Mouse (Mus musculus): ENCODE results near the gene Lsmem1. TPM values are rescaled to one million over a fixed set of nuclear protein-coding genes. Genes with fewer than 3 reads are reported as not detected.

Gene Lsmem1
- polyA plus RNA-seq, 1 experiment from 2014 or later, result not detected

- ATAC-seq, result no peak
- peak overlapping the region; percentile 63 for H3K9ac ChIP-seq (replicated peaks)
- no peaks in the 10 kb centered on the region for H3K36me3 ChIP-seq
- WGBS, result 59% methylated on average over 10 of the region's 10 CpGs
- peak overlapping the region; percentile 68 for H3K4me2 ChIP-seq (replicated peaks)
- H3K27ac ChIP-seq, result peak overlapping the region; percentile 49; the same call in 1 of the 2 replicates
- H3K9me3 ChIP-seq, result no peaks in the 10 kb centered on the region
- peak overlapping the region; percentile 94 for H3K4me3 ChIP-seq (replicated peaks)
- no peaks in the 10 kb centered on the region for H3K27me3 ChIP-seq
- peaks cover 25% of the 10 kb centered on the region for H3K4me1 ChIP-seq (replicated peaks)
These were observed 24.4 kb upstream of the Lsmem1 start for GRCm38 (mm10) chr12:40223676-40224075.

- peak overlapping the region; percentile 96 for H3K27ac ChIP-seq
- under 1% methylated on average over 47 of the region's 47 CpGs for WGBS
- H3K4me3 ChIP-seq (replicated peaks), result peak overlapping the region; percentile 94
- peaks cover 25% of the 10 kb centered on the region for H3K4me1 ChIP-seq (replicated peaks)
- peak overlapping the region; percentile 92 for H3K9ac ChIP-seq (replicated peaks)
- ATAC-seq, result peak; percentile 99
- H3K4me2 ChIP-seq (replicated peaks), result peak overlapping the region; percentile 68
- H3K36me3 ChIP-seq, result no peaks in the 10 kb centered on the region
- no peaks in the 10 kb centered on the region for H3K27me3 ChIP-seq
- no peaks in the 10 kb centered on the region for H3K9me3 ChIP-seq
These were observed 23.9 kb upstream of the Lsmem1 start for GRCm38 (mm10) chr12:40223082-40223619.

- H3K27ac ChIP-seq, result peak overlapping the region; percentile 96
- WGBS, result under 1% methylated on average over 81 of the region's 81 CpGs
- peak overlapping the region; percentile 92 for H3K9ac ChIP-seq (replicated peaks)
- peak overlapping the region; percentile 94 for H3K4me3 ChIP-seq (replicated peaks)
- no peaks in the 10 kb centered on the region for H3K27me3 ChIP-seq
- ATAC-seq, result peak; percentile 95
- no peaks in the 10 kb centered on the region for H3K9me3 ChIP-seq
- peak overlapping the region; percentile 68 for H3K4me2 ChIP-seq (replicated peaks)
- no peaks in the 10 kb centered on the region for H3K36me3 ChIP-seq
- H3K4me1 ChIP-seq (replicated peaks), result peaks cover 25% of the 10 kb centered on the region
These were observed 23.2 kb upstream of the Lsmem1 start for GRCm38 (mm10) chr12:40222251-40223081.

- Histone ChIP-seq H3K9ac (replicated peaks) (peak overlapping the region; percentile 92), H3K4me1 (replicated peaks) (peaks cover 25% of the 10 kb centered on the region), H3K9me3 (no peaks in the 10 kb centered on the region), H3K36me3 (0 out of 2 replicates have a peak, but pooled peaks cover 5% of the 10 kb centered on the region), H3K4me3 (replicated peaks) (peak overlapping the region; percentile 94), H3K27me3 (no peaks in the 10 kb centered on the region), H3K27ac (no peak overlapping the region), H3K4me2 (replicated peaks) (peak overlapping the region; percentile 68)
- 16% methylated on average over 5 of the region's 5 CpGs for WGBS
- ATAC-seq, result no peak
These were observed 22.3 kb upstream of the Lsmem1 start for GRCm38 (mm10) chr12:40221611-40222010.

GRCm38 (mm10) chr12:40220896-40221295 is 21.6 kb upstream of the Lsmem1 start:
- Histone ChIP-seq H3K9ac (replicated peaks) (peak overlapping the region; percentile 92; the same call in 1 of the 2 replicates), H3K9me3 (no peaks in the 10 kb centered on the region), H3K36me3 (peaks cover 11% of the 10 kb centered on the region), H3K4me3 (replicated peaks) (peak overlapping the region; percentile 94), H3K4me2 (replicated peaks) (peak overlapping the region; percentile 68), H3K27ac (no peak overlapping the region), H3K4me1 (replicated peaks) (peaks cover 25% of the 10 kb centered on the region), H3K27me3 (no peaks in the 10 kb centered on the region)
- WGBS, result 39% methylated on average over 3 of the region's 3 CpGs
- no peak for ATAC-seq

GRCm38 (mm10) chr12:40220001-40220570 is 20.8 kb upstream of the Lsmem1 start:
- peaks cover 19% of the 10 kb centered on the region for H3K36me3 ChIP-seq
- WGBS, result 59% methylated on average over 3 of the region's 3 CpGs
- ATAC-seq, result no peak
- no peaks in the 10 kb centered on the region for H3K27me3 ChIP-seq
- H3K9me3 ChIP-seq, result no peaks in the 10 kb centered on the region
- H3K27ac ChIP-seq, result no peak overlapping the region
- H3K4me1 ChIP-seq (replicated peaks), result peaks cover 25% of the 10 kb centered on the region
- peak overlapping the region; percentile 68 for H3K4me2 ChIP-seq (replicated peaks)
- H3K4me3 ChIP-seq (replicated peaks), result peak overlapping the region; percentile 94
- peak overlapping the region; percentile 24; the same call in 1 of the 2 replicates for H3K9ac ChIP-seq (replicated peaks)

- H3K27ac ChIP-seq, result no peak overlapping the region
- H3K9me3 ChIP-seq, result no peaks in the 10 kb centered on the region
- no peak for ATAC-seq
- H3K4me2 ChIP-seq (replicated peaks), result no peak overlapping the region
- H3K36me3 ChIP-seq, result peaks cover 35% of the 10 kb centered on the region
- H3K4me3 ChIP-seq (replicated peaks), result no peak overlapping the region
- H3K4me1 ChIP-seq (replicated peaks), result peaks cover 25% of the 10 kb centered on the region
- H3K27me3 ChIP-seq, result no peaks in the 10 kb centered on the region
- WGBS, result 67% methylated on average over 2 of the region's 2 CpGs
- no peak overlapping the region for H3K9ac ChIP-seq (replicated peaks)
These were observed 19.2 kb upstream of the Lsmem1 start for GRCm38 (mm10) chr12:40218430-40218945.

GRCm38 (mm10) chr12:40217776-40218175 is 18.5 kb upstream of the Lsmem1 start:
- no peaks in the 10 kb centered on the region for H3K27me3 ChIP-seq
- H3K4me3 ChIP-seq (replicated peaks), result no peak overlapping the region
- no peak overlapping the region for H3K27ac ChIP-seq
- H3K36me3 ChIP-seq, result peaks cover 42% of the 10 kb centered on the region
- H3K4me2 ChIP-seq (replicated peaks), result no peak overlapping the region
- no peak for ATAC-seq
- no peaks in the 10 kb centered on the region for H3K9me3 ChIP-seq
- WGBS, result 97% methylated on average over 2 of the region's 2 CpGs
- no peak overlapping the region for H3K9ac ChIP-seq (replicated peaks)
- peaks cover 25% of the 10 kb centered on the region for H3K4me1 ChIP-seq (replicated peaks)

- Histone ChIP-seq H3K9ac (replicated peaks) (no peak overlapping the region), H3K4me1 (replicated peaks) (peaks cover 8% of the 10 kb centered on the region), H3K27me3 (no peaks in the 10 kb centered on the region), H3K27ac (no peak overlapping the region), H3K4me2 (replicated peaks) (no peak overlapping the region), H3K9me3 (no peaks in the 10 kb centered on the region), H3K4me3 (replicated peaks) (no peak overlapping the region), H3K36me3 (peaks cover 63% of the 10 kb centered on the region)
- WGBS, result 95% methylated on average over 15 of the region's 15 CpGs
- ATAC-seq, result no peak
These were observed 15.9 kb upstream of the Lsmem1 start for GRCm38 (mm10) chr12:40214888-40215876.

GRCm38 (mm10) chr12:40209049-40209448 is 9.8 kb upstream of the Lsmem1 start:
- no peak overlapping the region for H3K4me3 ChIP-seq (replicated peaks)
- H3K27me3 ChIP-seq, result no peaks in the 10 kb centered on the region
- peaks cover 78% of the 10 kb centered on the region for H3K36me3 ChIP-seq
- H3K9ac ChIP-seq (replicated peaks), result no peak overlapping the region
- H3K4me2 ChIP-seq (replicated peaks), result no peak overlapping the region
- no peaks in the 10 kb centered on the region for H3K9me3 ChIP-seq
- no peak for ATAC-seq
- H3K27ac ChIP-seq, result no peak overlapping the region
- H3K4me1 ChIP-seq (replicated peaks), result no peaks in the 10 kb centered on the region
- 89% methylated on average over 3 of the region's 3 CpGs for WGBS

GRCm38 (mm10) chr12:40207909-40208308 is 8.6 kb upstream of the Lsmem1 start:
- Histone ChIP-seq H3K4me3 (replicated peaks) (no peak overlapping the region), H3K9me3 (no peaks in the 10 kb centered on the region), H3K27me3 (no peaks in the 10 kb centered on the region), H3K9ac (replicated peaks) (no peak overlapping the region), H3K4me2 (replicated peaks) (no peak overlapping the region), H3K4me1 (replicated peaks) (no peaks in the 10 kb centered on the region), H3K27ac (no peak overlapping the region), H3K36me3 (peaks cover 73% of the 10 kb centered on the region)
- WGBS, result 93% methylated on average over 4 of the region's 4 CpGs
- no peak for ATAC-seq
